In the genomic region with DNA sequence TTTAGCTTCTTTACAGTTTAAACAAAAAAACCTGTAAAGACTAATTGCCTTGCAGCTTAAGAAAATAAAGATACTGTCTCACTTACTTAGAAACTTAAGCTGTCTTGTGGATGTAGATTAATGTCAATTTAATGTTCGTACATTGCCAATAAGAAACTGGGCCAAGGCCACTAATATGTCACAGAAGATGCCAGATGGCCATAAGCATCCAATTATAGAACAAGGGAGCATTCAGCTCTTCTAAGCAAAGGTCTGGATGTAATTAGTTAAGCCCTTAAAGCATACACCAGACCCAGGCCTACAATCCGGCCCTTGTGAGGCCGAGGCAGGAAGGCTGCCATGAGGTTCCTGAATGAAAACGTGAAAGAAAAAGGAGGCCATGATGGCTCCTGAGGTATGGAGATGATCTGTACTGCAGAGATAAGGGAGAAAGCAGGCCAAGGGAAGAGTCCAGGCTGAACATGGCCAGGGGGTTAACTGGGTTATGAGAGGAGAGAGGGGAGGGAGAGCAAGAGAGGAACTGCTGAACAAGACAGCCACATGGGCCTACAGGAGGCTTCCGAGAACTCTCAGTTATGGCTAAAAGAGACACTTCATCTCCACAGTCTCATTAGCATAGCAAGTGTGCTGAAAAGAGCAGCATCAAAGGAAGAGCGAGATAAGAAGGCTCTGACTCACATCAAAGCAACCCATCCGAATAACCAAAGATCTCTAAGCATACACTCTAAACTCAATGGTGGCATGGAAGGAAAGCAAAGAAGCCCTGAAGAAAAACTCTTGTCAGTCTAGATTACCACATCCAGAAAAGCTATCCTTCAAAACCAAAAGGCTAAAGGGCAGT, we compare ENCODE assay signal across 16 mouse cellular contexts. TPM values are rescaled to one million over a fixed set of nuclear protein-coding genes. Genes with fewer than 3 reads are reported as not detected.
DNase-seq lines count a peak whose midpoint lies in the region; ATAC-seq and TF ChIP-seq lines count a peak whose summit lies in the region.
"Had no signal": no experiment of that assay in that cellular context is flagged by ENCODE, and none has a peak within 500 bp of the region (broad histone marks: within the 10 kb centered on the region; RNA-seq: fewer than 3 reads in every experiment).

No protein-coding gene starts in this region.

- no peak for TF ChIP-seq POLR2A in heart, adult 2 months (IDR thresholded peaks at IDR 0.05; ENCODE audit: insufficient read depth, low read depth, low read length)

- intact Hi-C loops in heart, adult 2 months (cut with DNase I): no loop called here

- 60% methylated on average over 7 of the region's 7 CpGs for WGBS in heart, embryonic 13.5 days
- 82% methylated on average over 7 of the region's 7 CpGs for WGBS in heart, adult 2 months
- WGBS in midbrain, embryonic 15.5 days: 65% methylated on average over 7 of the region's 7 CpGs
- 72% methylated on average over 7 of the region's 7 CpGs for WGBS in midbrain, embryonic 13.5 days

- ATAC-seq in heart, embryonic 13.5 days (ENCODE audit: extremely low read depth, insufficient number of reproducible peaks, low FRiP score, low TSS enrichment): no peak
- no peak for ATAC-seq in midbrain, embryonic 15.5 days (replicated peaks)
- no peak for ATAC-seq in midbrain, embryonic 13.5 days

- 0 out of 2 replicates have a peak overlapping the region, but pooled peaks have one; percentile 29 for H3K27ac ChIP-seq in heart, embryonic 13.5 days (replicated peaks)
- H3K27ac ChIP-seq in heart, adult 2 months: no peak overlapping the region
- no peak overlapping the region for H3K27ac ChIP-seq in midbrain, embryonic 15.5 days
- H3K27ac ChIP-seq in midbrain, embryonic 13.5 days: no peak overlapping the region
- H3K27ac ChIP-seq: forebrain, embryonic 10.5 days; neural tube, embryonic 13.5 days had no signal

- H3K27me3 ChIP-seq in heart, embryonic 13.5 days (replicated peaks): no peaks in the 10 kb centered on the region
- H3K27me3 ChIP-seq in heart, adult 2 months (ENCODE audit: control insufficient read depth, insufficient read depth, low read length): no peaks in the 10 kb centered on the region
- no peaks in the 10 kb centered on the region for H3K27me3 ChIP-seq in midbrain, embryonic 15.5 days (replicated peaks)
- no peaks in the 10 kb centered on the region for H3K27me3 ChIP-seq in midbrain, embryonic 13.5 days
- H3K27me3 ChIP-seq: limb, embryonic 13.5 days; neural tube, embryonic 13.5 days had no signal

- no peaks in the 10 kb centered on the region for H3K79me2 ChIP-seq in heart, adult 2 months (replicated peaks; ENCODE audit: control insufficient read depth, insufficient read depth, low read length)

- no peaks in the 10 kb centered on the region for H3K9me3 ChIP-seq in heart, embryonic 13.5 days
- no peaks in the 10 kb centered on the region for H3K9me3 ChIP-seq in midbrain, embryonic 15.5 days
- no peaks in the 10 kb centered on the region for H3K9me3 ChIP-seq in midbrain, embryonic 13.5 days
- H3K9me3 ChIP-seq: forebrain, embryonic 10.5 days; neural tube, embryonic 13.5 days had no signal

- H3K4me1 ChIP-seq in heart, embryonic 13.5 days: peaks cover 25% of the 10 kb centered on the region
- H3K4me1 ChIP-seq in heart, adult 2 months (ENCODE audit: control insufficient read depth, insufficient read depth, low read length): no peaks in the 10 kb centered on the region
- H3K4me1 ChIP-seq in midbrain, embryonic 15.5 days: no peaks in the 10 kb centered on the region
- H3K4me1 ChIP-seq in midbrain, embryonic 13.5 days (replicated peaks): peaks cover 4% of the 10 kb centered on the region; the same call in 1 of the 2 replicates
- H3K4me1 ChIP-seq: neural tube, embryonic 13.5 days had no signal

- H3K4me3 ChIP-seq in heart, embryonic 13.5 days: no peak overlapping the region
- no peak overlapping the region for H3K4me3 ChIP-seq in heart, adult 2 months
- H3K4me3 ChIP-seq in midbrain, embryonic 15.5 days: no peak overlapping the region
- H3K4me3 ChIP-seq in midbrain, embryonic 13.5 days (replicated peaks): no peak overlapping the region
- H3K4me3 ChIP-seq: forebrain, embryonic 10.5 days; limb, embryonic 13.5 days; neural tube, embryonic 13.5 days had no signal

- H3K9ac ChIP-seq in heart, embryonic 13.5 days: no peak overlapping the region
- H3K9ac ChIP-seq in heart, adult 2 months (ENCODE audit: low read depth, low read length): no peak overlapping the region
- no peak overlapping the region for H3K9ac ChIP-seq in midbrain, embryonic 15.5 days
- no peak overlapping the region for H3K9ac ChIP-seq in midbrain, embryonic 13.5 days (replicated peaks)
- H3K9ac ChIP-seq: limb, embryonic 13.5 days; neural tube, embryonic 13.5 days had no signal

- H3K36me3 ChIP-seq in heart, embryonic 13.5 days: no peaks in the 10 kb centered on the region
- no peaks in the 10 kb centered on the region for H3K36me3 ChIP-seq in heart, adult 2 months (ENCODE audit: control insufficient read depth, insufficient read depth, low read length)
- H3K36me3 ChIP-seq in midbrain, embryonic 15.5 days (replicated peaks): no peaks in the 10 kb centered on the region
- no peaks in the 10 kb centered on the region for H3K36me3 ChIP-seq in midbrain, embryonic 13.5 days
- H3K36me3 ChIP-seq: forebrain, embryonic 10.5 days; limb, embryonic 13.5 days; neural tube, embryonic 13.5 days had no signal

- no peak for TF ChIP-seq EP300 in heart, adult 2 months (IDR thresholded peaks at IDR 0.05; ENCODE audit: insufficient read depth, low read depth, low read length)

- TF ChIP-seq CTCF in heart, adult 2 months (IDR thresholded peaks at IDR 0.05): no peak

- DNase-seq in heart, adult 2 months: no peak
- DNase-seq in CD4-positive, CD25-positive, alpha-beta regulatory T cell, adult 2 months (ENCODE audit: low read depth, low spot score): peak; percentile 64
- peak; percentile 81 for DNase-seq in NIH3T3 (ENCODE audit: low read depth)
- DNase-seq in induced T-regulatory cell, adult 2 months (ENCODE audit: low read depth): peak; percentile 25
- DNase-seq: cerebellum, adult 11-12 months; heart, adult 18-20 months; lung, adult 2 months; right cerebral cortex, adult 18-20 months had no signal

- H3K4me2 ChIP-seq in heart, embryonic 13.5 days: no peak overlapping the region
- no peak overlapping the region for H3K4me2 ChIP-seq in midbrain, embryonic 15.5 days
- H3K4me2 ChIP-seq in midbrain, embryonic 13.5 days (replicated peaks): no peak overlapping the region
- H3K4me2 ChIP-seq: limb, embryonic 13.5 days; neural tube, embryonic 13.5 days had no signal

RNA-seq across cellular contexts. Expression of gene Tmem30c, which starts 26.8 kb away (rescaled TPM):
- 0.05 TPM in 1 of 2 replicates, not detected in the other for polyA plus RNA-seq in heart, embryonic 13.5 days (2015; fragmentation: Nextera tagmentation; extraction: Ambion mirVana)
- not detected for total RNA-seq in heart, adult 2 months (2021)
- not detected in 2 replicates for polyA plus RNA-seq in heart, adult 2 months (2012; rRNA removed)
- 0.31 and 0.53 TPM in 2 replicates for polyA plus RNA-seq in midbrain, embryonic 15.5 days (2015; fragmentation: Nextera tagmentation; extraction: Ambion mirVana)
- 0.24 and 0.45 TPM in 2 replicates for polyA plus RNA-seq in midbrain, embryonic 13.5 days (2015; fragmentation: Nextera tagmentation; extraction: Ambion mirVana)
- total RNA-seq: heart, adult 18-20 months; heart, postnatal 25 days had no signal
- polyA plus RNA-seq: forebrain, embryonic 10.5 days; intestine, embryonic 14.5 days; lung, adult 2 months had no signal

RNA-seq across cellular contexts. Expression of gene Filip1l, which starts 33.4 kb away (rescaled TPM):
- 19.3 and 21.0 TPM in 2 replicates for polyA plus RNA-seq in heart, embryonic 13.5 days (2015; fragmentation: Nextera tagmentation; extraction: Ambion mirVana)
- total RNA-seq in heart, adult 2 months (2021): 10 to 100 TPM; 35.0 to 36.3 TPM
- polyA plus RNA-seq in heart, adult 2 months (2012; rRNA removed): 9.2 and 19.5 TPM in 2 replicates
- 1.9 and 2.5 TPM in 2 replicates for polyA plus RNA-seq in midbrain, embryonic 15.5 days (2015; fragmentation: Nextera tagmentation; extraction: Ambion mirVana)
- 1.8 and 2.9 TPM in 2 replicates for polyA plus RNA-seq in midbrain, embryonic 13.5 days (2015; fragmentation: Nextera tagmentation; extraction: Ambion mirVana)

Comparison
In these comparisons a context has a peak if more than half of its experiments do, and no peak if none do; other contexts are left out.
1. DNase-seq: peak in CD4-positive, CD25-positive, alpha-beta regulatory T cell, adult 2 months (single experiment), NIH3T3 (single experiment) and induced T-regulatory cell, adult 2 months (single experiment); none in heart, adult 2 months (0 of 2).